In the genomic region with DNA sequence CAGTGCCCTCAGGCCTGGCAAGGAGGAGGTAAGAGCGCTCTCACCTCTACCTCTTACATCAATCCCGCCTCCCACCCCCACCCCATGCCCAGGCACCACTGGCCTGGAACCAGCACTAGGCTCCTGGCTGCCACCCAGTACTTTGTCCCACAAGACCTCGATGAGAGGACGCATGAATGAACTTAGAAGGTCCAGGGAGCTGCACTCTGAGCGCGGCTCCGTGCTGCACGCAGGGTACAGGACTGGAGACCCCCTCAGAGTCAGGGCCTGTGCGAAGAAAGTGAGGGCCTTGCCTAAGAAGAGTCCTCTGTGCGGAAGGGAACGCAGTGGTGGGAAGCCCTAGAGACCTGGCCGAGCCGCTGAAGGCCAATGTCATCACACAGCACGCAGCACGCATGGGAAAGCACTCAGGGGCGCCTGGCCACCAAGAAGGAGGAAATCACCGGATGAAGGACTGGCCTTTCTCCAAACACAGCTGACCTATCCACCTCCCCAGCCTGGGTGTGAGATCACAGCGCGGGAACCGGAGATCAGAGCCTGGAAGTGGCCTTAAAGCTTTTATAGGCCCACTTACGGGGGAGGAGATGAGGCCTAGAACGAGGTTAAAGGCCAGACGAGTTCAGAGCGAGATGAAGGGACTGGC, we compare ENCODE assay signal across 7 mouse cellular contexts. TPM values are rescaled to one million over a fixed set of nuclear protein-coding genes. Genes with fewer than 3 reads are reported as not detected.
A peak's percentile ranks its signal among the peaks of the same experiment; 100 is the strongest.
DNase-seq lines count a peak whose midpoint lies in the region; ATAC-seq lines count a peak whose summit lies in the region.

No protein-coding gene starts in this region.

- 0 out of 2 replicates have a peak, but pooled peaks cover 3% of the 10 kb centered on the region for H3K27me3 ChIP-seq in limb, embryonic 12.5 days
- no peaks in the 10 kb centered on the region for H3K27me3 ChIP-seq in stomach, embryonic 15.5 days (replicated peaks)

- H3K4me2 ChIP-seq in limb, embryonic 12.5 days: peak overlapping the region; percentile 23; the same call in 1 of the 2 replicates
- H3K4me2 ChIP-seq in stomach, embryonic 15.5 days: peak overlapping the region; percentile 35

- WGBS in limb, embryonic 12.5 days: 49% methylated on average over 24 of the region's 24 CpGs
- 56% methylated on average over 24 of the region's 24 CpGs for WGBS in stomach, embryonic 15.5 days

- ATAC-seq in limb, embryonic 12.5 days (ENCODE audit: insufficient number of reproducible peaks, insufficient read depth, low FRiP score, low TSS enrichment, low read depth): no peak
- ATAC-seq in stomach, embryonic 15.5 days (ENCODE audit: insufficient read depth, low FRiP score, low read depth): no peak

- peak; percentile 68 for DNase-seq in Muller cell, postnatal 12 days (ENCODE audit: inconsistent ontology term)
- DNase-seq in embryo, embryonic 10.5 days (ENCODE audit: low spot score): peak; percentile 52
- peak; percentile 71 to 73 for DNase-seq in heart, postnatal 36 days
- DNase-seq in c-Kit-positive CD71-positive TER-119-positive erythroid progenitor cells, embryonic 14.5 days (ENCODE audit: low spot score): no peak
- no peak for DNase-seq in frontal cortex, postnatal 36 days (ENCODE audit: low spot score in 2 of 2)

- no peak overlapping the region for H3K4me3 ChIP-seq in limb, embryonic 12.5 days (replicated peaks)
- no peak overlapping the region for H3K4me3 ChIP-seq in stomach, embryonic 15.5 days (replicated peaks)

- peak overlapping the region; percentile 32; the same call in 1 of the 2 replicates for H3K27ac ChIP-seq in limb, embryonic 12.5 days
- H3K27ac ChIP-seq in stomach, embryonic 15.5 days: peak overlapping the region; percentile 42

- peaks cover 6% of the 10 kb centered on the region; the same call in 1 of the 2 replicates for H3K36me3 ChIP-seq in limb, embryonic 12.5 days
- H3K36me3 ChIP-seq in stomach, embryonic 15.5 days: 0 out of 2 replicates have a peak, but pooled peaks cover 3% of the 10 kb centered on the region

- H3K4me1 ChIP-seq in limb, embryonic 12.5 days (replicated peaks): peaks cover 41% of the 10 kb centered on the region
- H3K4me1 ChIP-seq in stomach, embryonic 15.5 days: peaks cover 49% of the 10 kb centered on the region

- intact Hi-C loops in heart, postnatal 36 days (cut with DNase I): loop anchor here (2.0 kb wide), 2 partner anchors 16 to 24 kb away; no protein-coding TSS in a partner anchor

- peak overlapping the region; percentile 28 for H3K9ac ChIP-seq in limb, embryonic 12.5 days (replicated peaks)
- H3K9ac ChIP-seq in stomach, embryonic 15.5 days: no peak overlapping the region

- no peaks in the 10 kb centered on the region for H3K9me3 ChIP-seq in limb, embryonic 12.5 days
- H3K9me3 ChIP-seq in stomach, embryonic 15.5 days: no peaks in the 10 kb centered on the region

RNA-seq across cellular contexts. Expression of gene Piezo1, which starts 4.2 kb away (rescaled TPM):
- 10 to 100 TPM; 18.8 to 21.6 TPM for total RNA-seq in heart, postnatal 36 days (2021)
- polyA plus RNA-seq in limb, embryonic 12.5 days (2016; fragmentation: Nextera tagmentation; extraction: Ambion mirVana): 11.9 and 13.9 TPM in 2 replicates
- 12.8 and 16.3 TPM in 2 replicates for polyA plus RNA-seq in stomach, embryonic 15.5 days (2015; fragmentation: Nextera tagmentation; extraction: Ambion mirVana)

RNA-seq across cellular contexts. Expression of gene Cdt1, which starts 20.9 kb away (rescaled TPM):
- total RNA-seq in heart, postnatal 36 days (2021): 1 to 10 TPM; 2.4 to 2.5 TPM
- polyA plus RNA-seq in limb, embryonic 12.5 days (2016; fragmentation: Nextera tagmentation; extraction: Ambion mirVana): 52.3 and 52.7 TPM in 2 replicates
- 34.9 and 37.0 TPM in 2 replicates for polyA plus RNA-seq in stomach, embryonic 15.5 days (2015; fragmentation: Nextera tagmentation; extraction: Ambion mirVana)

RNA-seq across cellular contexts. Expression of gene Aprt, which starts 29.8 kb away (rescaled TPM):
- total RNA-seq in heart, postnatal 36 days (2021): 10 to 100 TPM; 29.8 to 38.9 TPM
- polyA plus RNA-seq in limb, embryonic 12.5 days (2016; fragmentation: Nextera tagmentation; extraction: Ambion mirVana): 299 and 305 TPM in 2 replicates
- polyA plus RNA-seq in stomach, embryonic 15.5 days (2015; fragmentation: Nextera tagmentation; extraction: Ambion mirVana): 354 and 399 TPM in 2 replicates

Comparison
In these comparisons a context has a peak if more than half of its experiments do, and no peak if none do; other contexts are left out.
1. DNase-seq: peak in Muller cell, postnatal 12 days (single experiment), embryo, embryonic 10.5 days (single experiment) and heart, postnatal 36 days (2 of 2); none in c-Kit-positive CD71-positive TER-119-positive erythroid progenitor cells, embryonic 14.5 days (single experiment) and frontal cortex, postnatal 36 days (0 of 2).